Mouse (Mus musculus): Measurements from ENCODE around the gene Ntng1. TPM values are rescaled to one million over a fixed set of nuclear protein-coding genes. Genes with fewer than 3 reads are reported as not detected.

The Ntng1 gene
- polyA plus RNA-seq, 1 experiment from 2014 or later: 2.2 TPM

- H3K9me3 ChIP-seq (ENCODE audit: control insufficient read depth, low read length): no peaks in the 10 kb centered on the region
- no peak overlapping the region for H3K9ac ChIP-seq (ENCODE audit: low read length)
- no peaks in the 10 kb centered on the region for H3K36me3 ChIP-seq (ENCODE audit: control insufficient read depth, insufficient read depth, low read length)
- H3K4me3 ChIP-seq (ENCODE audit: low read depth, low read length): no peak overlapping the region
- no peak for ATAC-seq (ENCODE audit: insufficient number of reproducible peaks, low FRiP score, low TSS enrichment, low read depth)
- no peak overlapping the region for H3K4me2 ChIP-seq (ENCODE audit: low read depth, severe bottlenecking)
- 76% methylated on average over 2 of the region's 2 CpGs for WGBS
- no peaks in the 10 kb centered on the region for H3K4me1 ChIP-seq (ENCODE audit: control insufficient read depth, insufficient read depth, low read length)
- no peaks in the 10 kb centered on the region for H3K27me3 ChIP-seq (ENCODE audit: control insufficient read depth, insufficient read depth, low read length)
- no peak overlapping the region for H3K27ac ChIP-seq (replicated peaks; ENCODE audit: low read depth, low read length)
- no peak for DNase-seq (ENCODE audit: low spot score)
Observed at GRCm38 (mm10) chr3:110085336-110085735, 58.5 kb downstream of the Ntng1 start.

GRCm38 (mm10) chr3:110064709-110065256, 79.0 kb downstream of the Ntng1 start:
- H3K4me2 ChIP-seq (ENCODE audit: low read depth, severe bottlenecking): no peak overlapping the region
- ATAC-seq (ENCODE audit: insufficient number of reproducible peaks, low FRiP score, low TSS enrichment, low read depth) (no peak), DNase-seq (ENCODE audit: low spot score) (no peak)
- no peaks in the 10 kb centered on the region for H3K9me3 ChIP-seq (ENCODE audit: control insufficient read depth, low read length)
- no peaks in the 10 kb centered on the region for H3K36me3 ChIP-seq (ENCODE audit: control insufficient read depth, insufficient read depth, low read length)
- H3K9ac ChIP-seq (ENCODE audit: low read length): no peak overlapping the region
- no peak overlapping the region for H3K27ac ChIP-seq (replicated peaks; ENCODE audit: low read depth, low read length)
- H3K4me3 ChIP-seq (ENCODE audit: low read depth, low read length): no peak overlapping the region
- no peaks in the 10 kb centered on the region for H3K4me1 ChIP-seq (ENCODE audit: control insufficient read depth, insufficient read depth, low read length)
- WGBS: 67% methylated on average over 6 of the region's 6 CpGs
- H3K27me3 ChIP-seq (ENCODE audit: control insufficient read depth, insufficient read depth, low read length): no peaks in the 10 kb centered on the region

DNA sequence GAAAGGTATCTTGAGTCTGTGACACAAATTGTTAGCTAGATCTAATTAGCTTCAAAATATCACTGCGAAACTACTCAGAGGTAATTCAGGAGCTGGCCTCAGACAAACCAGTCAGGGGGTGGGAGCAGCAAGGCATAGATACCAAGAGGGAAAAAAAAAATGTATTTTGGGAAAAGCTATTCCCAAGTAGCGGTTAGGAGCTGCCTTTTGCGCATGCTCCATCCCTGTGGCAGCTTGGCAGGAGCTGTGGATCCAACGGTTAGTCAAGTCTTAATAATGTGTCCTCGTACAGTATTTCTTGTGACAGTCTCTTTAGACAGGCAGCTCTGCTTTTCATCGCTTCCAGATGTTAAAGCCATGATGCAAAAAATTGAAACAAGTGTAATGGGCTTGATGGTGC, 87.9 kb downstream of the Ntng1 start:
- Histone ChIP-seq H3K9me3 (ENCODE audit: control insufficient read depth, low read length) (no peaks in the 10 kb centered on the region; the same call in 1 of the 2 replicates), H3K4me3 (ENCODE audit: low read depth, low read length) (no peak overlapping the region), H3K27ac (replicated peaks; ENCODE audit: low read depth, low read length) (no peak overlapping the region), H3K27me3 (ENCODE audit: control insufficient read depth, insufficient read depth, low read length) (no peaks in the 10 kb centered on the region), H3K9ac (ENCODE audit: low read length) (no peak overlapping the region), H3K4me1 (ENCODE audit: control insufficient read depth, insufficient read depth, low read length) (no peaks in the 10 kb centered on the region), H3K36me3 (ENCODE audit: control insufficient read depth, insufficient read depth, low read length) (no peaks in the 10 kb centered on the region), H3K4me2 (ENCODE audit: low read depth, severe bottlenecking) (no peak overlapping the region)
- 83% methylated on average over 6 of the region's 6 CpGs for WGBS
- no peak for ATAC-seq (ENCODE audit: insufficient number of reproducible peaks, low FRiP score, low TSS enrichment, low read depth)
- DNase-seq (ENCODE audit: low spot score): no peak

- WGBS: 89% methylated on average over 6 of the region's 6 CpGs
Observed at GRCm38 (mm10) chr3:110055433-110055832, 88.4 kb downstream of the Ntng1 start.

GRCm38 (mm10) chr3:110054125-110054524, 89.7 kb downstream of the Ntng1 start:
- H3K9me3 ChIP-seq (ENCODE audit: control insufficient read depth, low read length): no peaks in the 10 kb centered on the region; the same call in 1 of the 2 replicates
- ATAC-seq (ENCODE audit: insufficient number of reproducible peaks, low FRiP score, low TSS enrichment, low read depth) (no peak), DNase-seq (ENCODE audit: low spot score) (no peak)
- H3K27ac ChIP-seq (replicated peaks; ENCODE audit: low read depth, low read length): no peak overlapping the region
- WGBS: 87% methylated on average over 2 of the region's 2 CpGs
- H3K9ac ChIP-seq (ENCODE audit: low read length): no peak overlapping the region
- H3K27me3 ChIP-seq (ENCODE audit: control insufficient read depth, insufficient read depth, low read length): no peaks in the 10 kb centered on the region
- H3K4me3 ChIP-seq (ENCODE audit: low read depth, low read length): no peak overlapping the region
- no peaks in the 10 kb centered on the region for H3K4me1 ChIP-seq (ENCODE audit: control insufficient read depth, insufficient read depth, low read length)
- H3K4me2 ChIP-seq (ENCODE audit: low read depth, severe bottlenecking): no peak overlapping the region
- H3K36me3 ChIP-seq (ENCODE audit: control insufficient read depth, insufficient read depth, low read length): no peaks in the 10 kb centered on the region

More at GRCm38 (mm10) chr3:110055433-110055832, 88.4 kb downstream of the Ntng1 start:
- Histone ChIP-seq H3K27me3 (ENCODE audit: control insufficient read depth, insufficient read depth, low read length) (no peaks in the 10 kb centered on the region), H3K4me2 (ENCODE audit: low read depth, severe bottlenecking) (no peak overlapping the region), H3K27ac (replicated peaks; ENCODE audit: low read depth, low read length) (no peak overlapping the region), H3K9ac (ENCODE audit: low read length) (no peak overlapping the region), H3K9me3 (ENCODE audit: control insufficient read depth, low read length) (no peaks in the 10 kb centered on the region; the same call in 1 of the 2 replicates), H3K36me3 (ENCODE audit: control insufficient read depth, insufficient read depth, low read length) (no peaks in the 10 kb centered on the region), H3K4me3 (ENCODE audit: low read depth, low read length) (no peak overlapping the region), H3K4me1 (ENCODE audit: control insufficient read depth, insufficient read depth, low read length) (no peaks in the 10 kb centered on the region)
- DNase-seq (ENCODE audit: low spot score) (no peak), ATAC-seq (ENCODE audit: insufficient number of reproducible peaks, low FRiP score, low TSS enrichment, low read depth) (no peak)

DNA sequence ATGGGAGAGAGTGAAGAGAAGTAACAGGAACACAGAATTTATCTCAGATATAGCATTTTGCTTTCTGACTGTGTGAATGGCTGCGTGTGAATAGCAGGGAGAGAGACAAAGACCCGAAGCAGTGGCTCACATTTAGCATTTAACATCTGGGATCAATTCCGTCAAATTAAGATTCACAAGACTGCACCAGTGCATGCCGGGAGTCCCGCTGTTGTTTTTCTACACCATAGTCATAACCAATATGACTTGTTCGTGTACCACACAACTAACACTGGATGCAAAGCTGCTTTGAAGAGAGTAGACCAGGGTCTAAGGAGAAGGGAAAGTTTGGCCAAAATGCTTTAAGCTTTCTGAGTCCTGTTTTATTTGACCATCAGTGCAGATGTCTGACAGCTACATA, 95.7 kb downstream of the Ntng1 start:
- no peaks in the 10 kb centered on the region for H3K4me1 ChIP-seq (ENCODE audit: control insufficient read depth, insufficient read depth, low read length)
- ATAC-seq (ENCODE audit: insufficient number of reproducible peaks, low FRiP score, low TSS enrichment, low read depth) (no peak), DNase-seq (ENCODE audit: low spot score) (peak; percentile 45)
- 30% methylated on average over 6 of the region's 6 CpGs for WGBS
- H3K4me3 ChIP-seq (ENCODE audit: low read depth, low read length): no peak overlapping the region
- H3K36me3 ChIP-seq (ENCODE audit: control insufficient read depth, insufficient read depth, low read length): no peaks in the 10 kb centered on the region
- H3K9me3 ChIP-seq (ENCODE audit: control insufficient read depth, low read length): no peaks in the 10 kb centered on the region
- no peaks in the 10 kb centered on the region for H3K27me3 ChIP-seq (ENCODE audit: control insufficient read depth, insufficient read depth, low read length)
- no peak overlapping the region for H3K4me2 ChIP-seq (ENCODE audit: low read depth, severe bottlenecking)
- no peak overlapping the region for H3K27ac ChIP-seq (replicated peaks; ENCODE audit: low read depth, low read length)
- H3K9ac ChIP-seq (ENCODE audit: low read length): no peak overlapping the region

- Histone ChIP-seq H3K4me2 (ENCODE audit: low read depth, severe bottlenecking) (no peak overlapping the region), H3K36me3 (ENCODE audit: control insufficient read depth, insufficient read depth, low read length) (no peaks in the 10 kb centered on the region), H3K9me3 (ENCODE audit: control insufficient read depth, low read length) (no peaks in the 10 kb centered on the region), H3K4me3 (ENCODE audit: low read depth, low read length) (no peak overlapping the region), H3K9ac (ENCODE audit: low read length) (no peak overlapping the region), H3K27me3 (ENCODE audit: control insufficient read depth, insufficient read depth, low read length) (no peaks in the 10 kb centered on the region), H3K4me1 (ENCODE audit: control insufficient read depth, insufficient read depth, low read length) (no peaks in the 10 kb centered on the region), H3K27ac (replicated peaks; ENCODE audit: low read depth, low read length) (no peak overlapping the region)
- ATAC-seq (ENCODE audit: insufficient number of reproducible peaks, low FRiP score, low TSS enrichment, low read depth) (no peak), DNase-seq (ENCODE audit: low spot score) (no peak)
- WGBS: 91% methylated on average over 2 of the region's 2 CpGs
Observed at GRCm38 (mm10) chr3:110046750-110047149, 97.1 kb downstream of the Ntng1 start.

GRCm38 (mm10) chr3:110044209-110044608, 99.6 kb downstream of the Ntng1 start:
- no peak for DNase-seq (ENCODE audit: low spot score)
- WGBS: 95% methylated on average over 2 of the region's 2 CpGs
- no peak overlapping the region for H3K27ac ChIP-seq (replicated peaks; ENCODE audit: low read depth, low read length)
- H3K4me2 ChIP-seq (ENCODE audit: low read depth, severe bottlenecking): no peak overlapping the region
- H3K4me1 ChIP-seq (ENCODE audit: control insufficient read depth, insufficient read depth, low read length): no peaks in the 10 kb centered on the region
- no peaks in the 10 kb centered on the region for H3K36me3 ChIP-seq (ENCODE audit: control insufficient read depth, insufficient read depth, low read length)
- H3K9ac ChIP-seq (ENCODE audit: low read length): no peak overlapping the region
- no peaks in the 10 kb centered on the region for H3K27me3 ChIP-seq (ENCODE audit: control insufficient read depth, insufficient read depth, low read length)
- H3K9me3 ChIP-seq (ENCODE audit: control insufficient read depth, low read length): no peaks in the 10 kb centered on the region
- ATAC-seq (ENCODE audit: insufficient number of reproducible peaks, low FRiP score, low TSS enrichment, low read depth): no peak
- H3K4me3 ChIP-seq (ENCODE audit: low read depth, low read length): no peak overlapping the region

DNA sequence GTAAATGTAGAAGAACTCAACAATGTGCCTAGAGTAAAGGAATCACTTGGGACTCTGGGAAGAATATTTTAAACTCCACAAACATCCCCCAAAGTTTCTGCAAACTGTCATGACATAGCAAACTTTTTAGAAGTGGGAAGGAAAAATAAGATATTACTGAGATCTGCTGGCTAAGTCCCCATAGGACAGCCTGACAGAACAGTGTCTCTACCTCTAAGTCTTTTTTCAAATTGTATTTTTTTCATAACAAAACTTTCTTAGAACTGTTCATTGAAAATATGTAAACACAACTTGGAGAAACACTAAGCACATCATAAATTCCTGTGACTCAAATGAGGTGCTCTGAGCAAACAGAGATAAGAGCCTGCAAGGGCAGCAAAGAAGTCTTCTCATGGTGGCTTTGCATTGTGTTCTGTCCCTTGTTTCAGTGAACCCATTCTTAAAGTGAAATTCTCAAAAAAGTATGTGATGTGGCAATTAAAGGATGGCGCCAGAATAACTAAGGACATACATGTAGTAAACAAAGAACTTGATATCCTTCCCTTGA, 100.1 kb downstream of the Ntng1 start:
- H3K4me3 ChIP-seq (ENCODE audit: low read depth, low read length): no peak overlapping the region
- WGBS: 91% methylated on average over 1 of the region's 1 CpGs
- no peaks in the 10 kb centered on the region for H3K4me1 ChIP-seq (ENCODE audit: control insufficient read depth, insufficient read depth, low read length)
- H3K4me2 ChIP-seq (ENCODE audit: low read depth, severe bottlenecking): no peak overlapping the region
- DNase-seq (ENCODE audit: low spot score) (no peak), ATAC-seq (ENCODE audit: insufficient number of reproducible peaks, low FRiP score, low TSS enrichment, low read depth) (no peak)
- H3K9ac ChIP-seq (ENCODE audit: low read length): no peak overlapping the region
- H3K27me3 ChIP-seq (ENCODE audit: control insufficient read depth, insufficient read depth, low read length): no peaks in the 10 kb centered on the region
- no peak overlapping the region for H3K27ac ChIP-seq (replicated peaks; ENCODE audit: low read depth, low read length)
- H3K9me3 ChIP-seq (ENCODE audit: control insufficient read depth, low read length): no peaks in the 10 kb centered on the region
- H3K36me3 ChIP-seq (ENCODE audit: control insufficient read depth, insufficient read depth, low read length): no peaks in the 10 kb centered on the region
